ENCODE assay signal across 8 mouse cellular contexts in the genomic region with DNA sequence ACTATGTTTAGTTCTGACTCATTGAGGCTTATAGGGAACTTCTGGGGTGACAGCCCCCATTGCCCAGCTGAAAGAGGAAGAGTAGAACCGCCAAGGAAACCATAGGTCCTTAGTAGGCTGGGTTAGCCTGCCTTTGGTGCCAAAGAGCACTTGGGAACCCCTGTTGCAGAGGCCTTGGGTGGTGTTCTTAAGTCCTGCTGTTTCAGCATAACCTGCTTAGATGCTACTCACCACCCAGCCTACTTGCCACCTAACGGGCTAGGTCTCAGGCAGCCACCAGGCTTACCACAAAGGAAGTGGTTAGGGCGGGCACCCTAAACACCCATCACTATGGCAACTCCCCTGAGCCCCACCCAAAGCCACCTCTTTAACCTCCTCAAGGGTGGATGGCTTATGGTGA. TPM values are rescaled to one million over a fixed set of nuclear protein-coding genes. Genes with fewer than 3 reads are reported as not detected.
DNase-seq lines count a peak whose midpoint lies in the region; ATAC-seq and TF ChIP-seq lines count a peak whose summit lies in the region.

No protein-coding gene starts in this region.

- H3K79me2 ChIP-seq in liver, adult 2 months (ENCODE audit: control insufficient read depth, insufficient read depth, low read length): no peaks in the 10 kb centered on the region

- intact Hi-C loops in left cerebral cortex, postnatal 25 days (cut with DNase I): loop anchor here (10.0 kb wide), 1 partner anchor 159 kb away; no protein-coding TSS in a partner anchor

- whole genome bisulfite sequencing in heart, embryonic 10.5 days: 50% methylated on average over 3 of the region's 3 CpGs
- WGBS in liver, adult 2 months: 65% methylated on average over 3 of the region's 3 CpGs

- H3K9me3 ChIP-seq in heart, embryonic 10.5 days: no peaks in the 10 kb centered on the region

- H3K36me3 ChIP-seq in heart, embryonic 10.5 days: peaks cover 51% of the 10 kb centered on the region
- H3K36me3 ChIP-seq in liver, adult 2 months (ENCODE audit: control insufficient read depth, insufficient read depth, low read length): no peaks in the 10 kb centered on the region

- H3K27me3 ChIP-seq in Patski: no peaks in the 10 kb centered on the region
- no peaks in the 10 kb centered on the region for H3K27me3 ChIP-seq in heart, embryonic 10.5 days (ENCODE audit: insufficient read depth, poor library complexity, severe bottlenecking)
- H3K27me3 ChIP-seq in liver, adult 2 months (ENCODE audit: control insufficient read depth, insufficient read depth, low read length): no peaks in the 10 kb centered on the region

- H3K4me1 ChIP-seq in heart, embryonic 10.5 days: no peaks in the 10 kb centered on the region
- no peaks in the 10 kb centered on the region for H3K4me1 ChIP-seq in liver, adult 2 months (ENCODE audit: control insufficient read depth, insufficient read depth, low read length)

- in situ Hi-C loops in Patski (cut with MboI; ENCODE audit: low pct_unique_long_range_greater_than_20kb): no loop called here

- peak; percentile 72 for DNase-seq in A20 (ENCODE audit: low read depth, low spot score)
- no peak for DNase-seq in Patski (ENCODE audit: low read depth, low spot score)
- no peak for DNase-seq in heart, embryonic 10.5 days (ENCODE audit: low spot score)
- no peak for DNase-seq in liver, adult 2 months (ENCODE audit: extremely low read depth, low read depth, low spot score)
- DNase-seq in monocyte, adult 2 months (ENCODE audit: low read depth in 1 of 2, low spot score in 2 of 2): peak; percentile 57 to 67
- no peak for DNase-seq in cerebellum, adult 18-20 months
- DNase-seq in left cerebral cortex, postnatal 25 days (ENCODE audit: low spot score in 2 of 2): no peak
- no peak for DNase-seq in layer of hippocampus, postnatal 14 days (ENCODE audit: low spot score in 2 of 2)

- ATAC-seq in Patski: peak; percentile 22

- no peak overlapping the region for H3K9ac ChIP-seq in liver, adult 2 months (ENCODE audit: low read depth, low read length)

- CTCF ChIA-PET in Patski (lab: Charles Lee): no interaction called here

- POLR2A ChIA-PET in Patski (lab: Charles Lee): interaction anchor here (0.5 to 1.4 kb wide), 4 partner anchors 9 to 70 kb away, joined by 3 to 4 read pairs (median 3); partner anchors contain the start of gene Fam50a

- peak overlapping the region; percentile 85 for H3K27ac ChIP-seq in heart, embryonic 10.5 days
- peak overlapping the region; percentile 40 for H3K27ac ChIP-seq in liver, adult 2 months (replicated peaks; ENCODE audit: insufficient read depth, low read depth, low read length)

- peak overlapping the region; percentile 70 for H3K4me3 ChIP-seq in heart, embryonic 10.5 days
- no peak overlapping the region for H3K4me3 ChIP-seq in liver, adult 2 months (ENCODE audit: insufficient read depth, low read depth, low read length)

- no peak for TF ChIP-seq CTCF in Patski (IDR thresholded peaks at IDR 0.05)
- no peak for TF ChIP-seq CTCF in liver, adult 2 months (IDR thresholded peaks at IDR 0.05; ENCODE audit: low read depth, low read length)

- TF ChIP-seq POLR2A in liver, adult 2 months (IDR thresholded peaks at IDR 0.05; ENCODE audit: extremely low read depth, insufficient read depth, low read length): no peak

RNA-seq across cellular contexts. Expression of gene Flna, which starts 5.8 kb away (rescaled TPM):
- polyA plus RNA-seq in Patski (2021): 888 TPM
- 199 and 236 TPM in 2 replicates for polyA plus RNA-seq in heart, embryonic 10.5 days (2016; fragmentation: Nextera tagmentation; extraction: Ambion mirVana)
- total RNA-seq in liver, adult 2 months (2014; rRNA removed): 34.8 and 47.3 TPM in 2 replicates
- polyA plus RNA-seq in liver, adult 2 months (2012; rRNA removed): 14.9 and 24.4 TPM in 2 replicates
- total RNA-seq in left cerebral cortex, postnatal 25 days (2021): 10 to 100 TPM; 65.4 to 68.3 TPM
- 100 to 1,000 TPM; 133 to 154 TPM for total RNA-seq in layer of hippocampus, postnatal 14 days (2021)

RNA-seq across cellular contexts. Expression of gene Emd, which starts 10.7 kb away (rescaled TPM):
- polyA plus RNA-seq in Patski (2021): 88.3 TPM
- 17.9 and 22.7 TPM in 2 replicates for polyA plus RNA-seq in heart, embryonic 10.5 days (2016; fragmentation: Nextera tagmentation; extraction: Ambion mirVana)
- total RNA-seq in liver, adult 2 months (2014; rRNA removed): 10.2 and 10.3 TPM in 2 replicates
- polyA plus RNA-seq in liver, adult 2 months (2012; rRNA removed): 32.4 and 38.8 TPM in 2 replicates
- 10 to 100 TPM; 31.4 to 38.9 TPM for total RNA-seq in left cerebral cortex, postnatal 25 days (2021)
- total RNA-seq in layer of hippocampus, postnatal 14 days (2021): 10 to 100 TPM; 37.9 to 39.3 TPM

RNA-seq across cellular contexts. Expression of gene Rpl10, which starts 26.8 kb away (rescaled TPM):
- polyA plus RNA-seq in Patski (2021): 1,219 TPM
- polyA plus RNA-seq in heart, embryonic 10.5 days (2016; fragmentation: Nextera tagmentation; extraction: Ambion mirVana): 496 and 543 TPM in 2 replicates
- total RNA-seq in liver, adult 2 months (2014; rRNA removed): 1,181 and 1,274 TPM in 2 replicates
- polyA plus RNA-seq in liver, adult 2 months (2012; rRNA removed): 968 and 1,030 TPM in 2 replicates
- 100 to 1,000 TPM; 137 to 162 TPM for total RNA-seq in left cerebral cortex, postnatal 25 days (2021)
- total RNA-seq in layer of hippocampus, postnatal 14 days (2021): 100 to 1,000 TPM; 156 to 173 TPM

RNA-seq across cellular contexts. Expression of gene Taz, which starts 37.9 kb away (rescaled TPM):
- polyA plus RNA-seq in Patski (2021): 76.5 TPM
- 66.9 and 73.1 TPM in 2 replicates for polyA plus RNA-seq in heart, embryonic 10.5 days (2016; fragmentation: Nextera tagmentation; extraction: Ambion mirVana)
- 29.7 and 37.2 TPM in 2 replicates for total RNA-seq in liver, adult 2 months (2014; rRNA removed)
- 48.8 and 53.9 TPM in 2 replicates for polyA plus RNA-seq in liver, adult 2 months (2012; rRNA removed)
- 10 to 100 TPM; 48.5 to 55.5 TPM for total RNA-seq in left cerebral cortex, postnatal 25 days (2021)
- total RNA-seq in layer of hippocampus, postnatal 14 days (2021): 10 to 100 TPM; 47.9 to 67.4 TPM

RNA-seq across cellular contexts. Expression of gene Dnase1l1, which starts 38.3 kb away (rescaled TPM):
- 42.2 TPM for polyA plus RNA-seq in Patski (2021)
- polyA plus RNA-seq in heart, embryonic 10.5 days (2016; fragmentation: Nextera tagmentation; extraction: Ambion mirVana): 11.1 and 11.2 TPM in 2 replicates
- total RNA-seq in liver, adult 2 months (2014; rRNA removed): 3.5 and 6.1 TPM in 2 replicates
- 4.9 and 5.5 TPM in 2 replicates for polyA plus RNA-seq in liver, adult 2 months (2012; rRNA removed)
- total RNA-seq in left cerebral cortex, postnatal 25 days (2021): 1 to 10 TPM; 2.1 to 2.3 TPM
- 1 to 10 TPM; 2.0 to 2.2 TPM for total RNA-seq in layer of hippocampus, postnatal 14 days (2021)

Comparison
In these comparisons a context has a peak if more than half of its experiments do, and no peak if none do; other contexts are left out.
1. DNase-seq: peak in A20 (single experiment) and monocyte, adult 2 months (2 of 2); none in Patski (single experiment), heart, embryonic 10.5 days (single experiment), liver, adult 2 months (single experiment), cerebellum, adult 18-20 months (0 of 2), left cerebral cortex, postnatal 25 days (0 of 2) and layer of hippocampus, postnatal 14 days (0 of 2).